Mouse (Mus musculus): Measurements from ENCODE around the gene Aifm1. TPM values are rescaled to one million over a fixed set of nuclear protein-coding genes. Genes with fewer than 3 reads are reported as not detected.
"Not testable (repeated sequence)": the region's sequence is repeated elsewhere in the genome, so short reads cannot be mapped to it uniquely, and the experiment has no call there.

The Aifm1 gene
- polyA plus RNA-seq, 1 experiment from 2014 or later: 82.9 TPM

DNA sequence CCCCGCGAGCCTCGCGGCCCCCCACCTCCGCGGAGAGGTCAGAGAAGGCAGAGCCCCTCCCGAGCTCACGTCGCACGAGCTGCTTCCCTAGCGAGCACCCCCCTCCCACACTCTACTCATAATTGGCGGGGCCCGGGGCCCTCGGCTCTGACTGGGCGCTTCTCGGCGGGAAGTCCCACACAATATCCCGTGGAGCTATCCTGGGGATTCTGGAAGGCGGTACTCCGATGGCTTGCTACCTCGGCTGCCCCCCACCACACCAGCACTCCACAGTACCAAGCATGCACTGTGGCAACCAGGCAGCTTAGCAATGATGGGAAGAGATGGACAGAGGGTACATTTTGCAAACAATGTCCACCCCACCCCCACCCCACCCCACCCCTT, 58.9 kb downstream of the Aifm1 start:
- H3K27ac ChIP-seq (replicated peaks): no peak overlapping the region
- peaks cover 72% of the 10 kb centered on the region for H3K27me3 ChIP-seq (replicated peaks; ENCODE audit: low read depth, poor library complexity, severe bottlenecking)
- H3K4me1 ChIP-seq: peaks cover 25% of the 10 kb centered on the region
- DNase-seq (ENCODE audit: low spot score): no peak
- no peaks in the 10 kb centered on the region for H3K36me3 ChIP-seq (replicated peaks)
- H3K9me3 ChIP-seq: peaks cover 2% of the 10 kb centered on the region; the same call in 1 of the 2 replicates
- peak overlapping the region; percentile 55 for H3K4me3 ChIP-seq
- WGBS: 14% methylated on average over 21 of the region's 21 CpGs

DNA sequence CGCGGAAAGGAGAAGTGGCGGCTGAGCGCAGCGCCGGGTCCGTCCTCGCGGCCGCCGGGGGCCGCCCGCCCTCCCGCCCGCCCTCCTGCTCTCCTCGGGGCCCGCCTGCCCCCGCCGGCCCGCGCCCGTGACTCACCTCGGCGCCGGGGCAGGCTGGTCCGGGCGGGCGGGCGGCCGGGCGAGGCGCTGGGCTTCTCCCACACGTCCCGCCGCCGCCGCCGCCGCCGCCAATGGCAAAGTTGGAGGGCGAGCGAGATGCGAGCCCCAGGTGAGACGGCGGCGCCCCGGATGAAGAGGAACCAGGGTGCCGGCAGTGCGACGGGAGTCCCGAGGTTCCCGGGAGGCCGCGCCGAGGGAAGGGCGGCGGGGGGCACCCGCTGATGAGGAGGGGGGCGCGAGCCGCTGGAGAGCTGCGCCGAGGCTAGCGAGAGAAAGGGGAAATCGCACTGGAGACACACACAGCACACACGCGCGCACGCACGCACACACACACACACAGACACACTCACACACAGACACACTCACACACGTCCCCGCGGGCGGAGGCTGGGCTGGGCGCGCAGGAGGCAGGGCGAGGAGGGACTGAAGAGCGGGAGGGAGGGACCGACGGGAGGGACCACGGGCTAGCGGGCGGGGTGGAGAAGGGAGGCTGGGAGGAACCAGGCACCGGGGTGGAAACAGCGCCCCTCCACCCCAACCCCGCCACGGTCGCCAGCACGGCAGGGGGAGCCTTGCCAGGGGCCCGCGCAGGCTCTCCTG, 59.4 kb downstream of the Aifm1 start:
- Histone ChIP-seq H3K9me3 (peaks cover 2% of the 10 kb centered on the region; the same call in 1 of the 2 replicates), H3K27me3 (replicated peaks; ENCODE audit: low read depth, poor library complexity, severe bottlenecking) (peaks cover 72% of the 10 kb centered on the region), H3K4me3 (peak overlapping the region; percentile 55), H3K36me3 (replicated peaks) (no peaks in the 10 kb centered on the region), H3K4me1 (peaks cover 25% of the 10 kb centered on the region), H3K27ac (replicated peaks) (peak overlapping the region; percentile 66)
- 30% methylated on average over 79 of the region's 91 CpGs for WGBS
- DNase-seq (ENCODE audit: low spot score): peak; percentile 55

DNA sequence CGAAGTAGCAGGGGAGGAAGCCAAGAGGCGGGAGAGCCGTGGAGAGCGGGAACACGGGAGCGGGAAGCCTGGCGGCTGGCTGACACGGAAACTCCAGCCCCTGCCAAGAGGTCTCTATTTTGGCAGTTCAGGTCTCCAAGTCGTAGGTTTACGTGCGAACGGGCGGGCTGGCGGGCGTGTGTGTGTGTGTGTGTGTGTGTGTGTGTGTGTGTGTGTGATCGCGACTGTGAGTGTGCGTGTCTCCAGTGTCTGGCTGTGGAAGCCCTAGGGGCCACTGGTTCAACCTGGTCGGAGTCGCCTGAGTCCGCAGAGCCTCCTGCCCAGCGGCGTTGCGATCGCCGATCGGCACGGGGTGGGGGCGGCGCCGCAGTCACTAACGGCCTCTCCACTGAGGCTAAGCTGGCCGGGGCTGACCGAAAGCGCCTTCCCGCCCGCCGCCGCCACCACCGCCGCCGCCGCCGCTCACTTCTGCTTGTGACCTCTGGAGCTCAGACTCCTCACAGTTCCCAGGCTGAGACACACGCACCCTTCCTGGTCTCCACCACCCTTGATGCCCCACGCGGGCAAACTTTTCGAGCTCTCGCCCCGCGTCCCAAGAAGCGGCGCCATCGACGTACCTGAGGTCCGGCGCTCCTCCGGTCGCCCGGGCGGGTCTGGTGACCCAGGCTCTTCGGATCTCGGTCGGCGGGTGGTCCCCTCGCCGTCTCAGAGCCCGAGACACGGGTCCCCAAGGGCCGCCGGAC, 60.3 kb downstream of the Aifm1 start:
- WGBS: 21% methylated on average over 71 of the region's 71 CpGs
- H3K27ac ChIP-seq (replicated peaks): peak overlapping the region; percentile 66; the same call in 1 of the 2 replicates
- H3K36me3 ChIP-seq (replicated peaks): no peaks in the 10 kb centered on the region
- DNase-seq (ENCODE audit: low spot score): peak; percentile 43
- H3K4me3 ChIP-seq: peak overlapping the region; percentile 55
- peaks cover 2% of the 10 kb centered on the region; the same call in 1 of the 2 replicates for H3K9me3 ChIP-seq
- peaks cover 25% of the 10 kb centered on the region for H3K4me1 ChIP-seq
- peaks cover 72% of the 10 kb centered on the region for H3K27me3 ChIP-seq (replicated peaks; ENCODE audit: low read depth, poor library complexity, severe bottlenecking)

DNA sequence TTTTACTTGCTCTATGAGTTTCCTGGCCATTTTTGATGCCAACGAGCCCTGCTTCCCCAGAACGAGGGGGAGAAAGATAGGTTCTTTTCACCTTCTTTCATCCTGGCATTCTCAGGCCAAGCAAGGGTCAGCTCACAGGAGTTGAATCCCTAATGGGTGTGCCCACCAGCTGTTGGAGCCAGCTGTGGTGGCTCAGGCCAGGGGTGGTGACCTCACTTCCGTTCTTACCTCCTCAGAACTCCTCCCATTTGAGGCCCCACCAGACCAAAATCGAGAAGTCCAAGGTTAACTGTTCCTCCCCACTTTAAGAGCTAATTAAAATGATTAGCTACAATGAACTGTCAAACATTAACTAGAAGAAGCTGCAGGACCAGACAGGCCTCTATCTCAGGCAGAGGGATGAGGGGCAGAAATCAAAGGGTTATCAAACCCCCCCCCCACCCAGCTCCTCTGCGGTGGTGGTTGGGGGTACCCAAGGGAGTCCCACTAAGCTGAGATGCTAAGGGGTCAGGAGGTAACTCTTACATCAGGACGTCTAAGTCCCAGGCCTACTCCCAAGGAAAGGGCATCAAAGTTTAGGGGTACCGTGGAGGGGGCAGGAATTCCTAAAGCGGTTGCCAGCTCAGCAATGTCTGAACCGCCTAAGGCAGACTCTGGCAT, 61.0 kb downstream of the Aifm1 start:
- H3K27me3 ChIP-seq (replicated peaks; ENCODE audit: low read depth, poor library complexity, severe bottlenecking): peaks cover 72% of the 10 kb centered on the region
- H3K4me3 ChIP-seq: peak overlapping the region; percentile 55
- H3K4me1 ChIP-seq: peaks cover 25% of the 10 kb centered on the region
- H3K27ac ChIP-seq (replicated peaks): no peak overlapping the region
- 29% methylated on average over 9 of the region's 9 CpGs for WGBS
- DNase-seq (ENCODE audit: low spot score): no peak
- H3K36me3 ChIP-seq (replicated peaks): no peaks in the 10 kb centered on the region
- peaks cover 2% of the 10 kb centered on the region; the same call in 1 of the 2 replicates for H3K9me3 ChIP-seq

DNA sequence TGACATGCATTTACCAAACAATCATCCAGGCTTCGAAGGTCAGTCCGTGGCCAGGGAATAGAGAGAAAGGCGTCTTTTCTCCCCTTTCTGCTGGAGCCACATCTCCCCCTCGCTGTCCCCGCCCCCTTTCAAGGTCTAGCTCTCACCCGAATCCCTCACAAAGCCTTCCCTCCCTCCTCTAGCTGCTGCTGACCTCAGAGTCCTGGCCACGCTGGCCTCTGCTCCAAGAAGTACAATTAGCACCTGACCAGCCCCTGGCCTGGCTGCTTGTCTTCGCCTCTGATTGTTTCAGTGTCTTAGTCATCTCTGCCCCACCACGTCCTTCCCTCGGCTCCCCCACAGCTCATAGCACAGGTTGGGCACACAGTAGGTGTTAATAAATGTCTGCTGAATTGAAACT, 63.7 kb downstream of the Aifm1 start:
- Histone ChIP-seq H3K27ac (replicated peaks) (no peak overlapping the region), H3K4me1 (peaks cover 25% of the 10 kb centered on the region), H3K36me3 (replicated peaks) (no peaks in the 10 kb centered on the region), H3K9me3 (peaks cover 2% of the 10 kb centered on the region; the same call in 1 of the 2 replicates), H3K4me3 (no peak overlapping the region), H3K27me3 (replicated peaks; ENCODE audit: low read depth, poor library complexity, severe bottlenecking) (peaks cover 46% of the 10 kb centered on the region)
- WGBS: 17% methylated on average over 10 of the region's 10 CpGs
- no peak for DNase-seq (ENCODE audit: low spot score)

DNA sequence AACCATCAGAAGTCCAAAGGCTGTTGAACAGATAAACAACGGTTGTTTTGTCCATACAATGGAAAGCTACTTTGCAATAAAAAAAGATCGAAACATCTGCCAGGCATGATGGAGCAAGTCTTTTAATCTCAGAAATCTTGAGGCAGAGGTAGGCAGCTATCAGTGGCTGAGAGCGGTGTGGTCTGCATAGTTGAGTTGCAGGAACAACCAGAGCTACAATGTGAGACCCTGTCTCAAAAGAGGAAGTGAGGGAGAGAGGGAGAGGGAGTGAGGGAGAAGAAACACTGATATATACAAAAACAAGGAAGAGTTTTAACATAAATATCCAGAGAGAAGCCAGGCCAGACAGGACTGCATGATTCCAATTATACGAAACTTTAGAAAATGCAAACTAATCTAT, 68.7 kb downstream of the Aifm1 start:
- Histone ChIP-seq H3K4me1 (peaks cover 2% of the 10 kb centered on the region; the same call in 1 of the 2 replicates), H3K9me3 (no peaks in the 10 kb centered on the region), H3K4me3 (no peak overlapping the region), H3K27ac (replicated peaks) (no peak overlapping the region), H3K36me3 (replicated peaks) (no peaks in the 10 kb centered on the region), H3K27me3 (replicated peaks; ENCODE audit: low read depth, poor library complexity, severe bottlenecking) (0 out of 2 replicates have a peak, but pooled peaks cover under 1% of the 10 kb centered on the region)
- no peak for DNase-seq (ENCODE audit: low spot score)
- 90% methylated on average over 4 of the region's 4 CpGs for WGBS

DNA sequence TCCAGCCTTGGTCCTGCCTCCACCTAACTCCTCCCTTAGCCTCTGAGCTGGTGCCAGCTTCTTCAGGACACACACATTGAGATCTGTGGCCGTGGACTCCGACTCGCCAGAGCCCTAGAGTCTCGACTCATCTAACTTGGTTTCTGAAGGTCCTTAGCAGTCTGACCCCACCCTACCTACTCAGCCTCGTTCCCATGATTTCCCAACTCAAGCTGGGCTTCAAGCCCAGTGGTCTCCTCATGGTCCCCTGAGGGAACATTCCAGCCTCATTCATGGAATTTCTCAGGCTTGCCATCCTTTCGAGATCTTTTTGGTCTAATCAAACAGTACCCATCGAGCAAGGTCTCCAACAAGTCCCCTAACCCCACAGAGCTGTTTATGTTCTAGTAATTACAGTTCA, 71.4 kb downstream of the Aifm1 start:
- Histone ChIP-seq H3K27ac (replicated peaks) (no peak overlapping the region), H3K27me3 (replicated peaks; ENCODE audit: low read depth, poor library complexity, severe bottlenecking) (no peaks in the 10 kb centered on the region), H3K4me3 (no peak overlapping the region), H3K4me1 (0 out of 2 replicates have a peak, but pooled peaks cover 6% of the 10 kb centered on the region), H3K36me3 (replicated peaks) (no peaks in the 10 kb centered on the region), H3K9me3 (no peaks in the 10 kb centered on the region)
- 81% methylated on average over 7 of the region's 7 CpGs for WGBS
- DNase-seq (ENCODE audit: low spot score): no peak

DNA sequence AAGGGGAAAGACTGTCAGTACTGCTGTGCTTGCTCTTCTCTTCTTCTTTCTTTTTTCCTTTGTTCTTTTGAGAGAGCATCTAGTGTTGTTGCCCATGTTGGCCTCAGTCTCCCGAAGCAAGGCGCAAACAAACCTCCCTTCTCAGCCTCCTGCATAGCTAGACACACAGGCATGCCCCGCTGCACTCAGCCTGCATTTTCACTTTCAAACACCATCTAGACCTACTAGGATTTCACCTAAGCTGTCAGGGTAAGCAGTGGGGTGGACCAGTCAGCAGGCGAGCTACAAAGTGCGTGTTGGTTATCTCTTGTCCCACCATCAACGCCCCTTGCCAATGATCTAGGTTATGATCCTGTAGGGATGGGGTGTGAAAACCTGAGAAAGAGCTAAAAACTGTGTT, 71.8 kb downstream of the Aifm1 start:
- H3K4me3 ChIP-seq: no peak overlapping the region
- DNase-seq (ENCODE audit: low spot score): no peak
- H3K4me1 ChIP-seq: 0 out of 2 replicates have a peak, but pooled peaks cover 6% of the 10 kb centered on the region
- H3K36me3 ChIP-seq (replicated peaks): no peaks in the 10 kb centered on the region
- WGBS: 89% methylated on average over 6 of the region's 6 CpGs
- no peaks in the 10 kb centered on the region for H3K9me3 ChIP-seq
- H3K27ac ChIP-seq (replicated peaks): no peak overlapping the region
- H3K27me3 ChIP-seq (replicated peaks; ENCODE audit: low read depth, poor library complexity, severe bottlenecking): no peaks in the 10 kb centered on the region

DNA sequence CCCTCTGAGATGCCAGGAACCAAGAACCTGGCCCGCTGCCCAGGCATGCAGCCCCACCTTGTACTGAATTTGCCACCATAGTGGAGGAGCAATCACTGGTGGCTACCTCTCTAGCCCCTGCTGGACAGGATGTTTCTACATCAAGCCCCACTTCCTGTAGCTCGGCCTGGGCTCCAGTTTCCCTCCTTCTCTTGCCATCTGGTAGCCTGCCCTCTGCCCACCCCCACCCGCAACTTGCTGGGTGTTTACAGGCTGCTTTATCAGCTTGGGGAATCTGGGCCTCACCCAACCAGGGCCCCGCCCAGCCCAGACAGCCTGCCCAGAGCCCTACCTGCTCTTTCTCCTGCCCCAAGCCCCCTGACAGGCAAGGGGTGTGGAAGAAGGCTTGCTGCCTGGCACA, 74.3 kb downstream of the Aifm1 start:
- H3K27ac ChIP-seq (replicated peaks): no peak overlapping the region
- H3K36me3 ChIP-seq (replicated peaks): no peaks in the 10 kb centered on the region
- no peaks in the 10 kb centered on the region for H3K9me3 ChIP-seq
- 65% methylated on average over 4 of the region's 4 CpGs for WGBS
- no peaks in the 10 kb centered on the region for H3K27me3 ChIP-seq (replicated peaks; ENCODE audit: low read depth, poor library complexity, severe bottlenecking)
- no peak overlapping the region for H3K4me3 ChIP-seq
- DNase-seq (ENCODE audit: low spot score): no peak
- 0 out of 2 replicates have a peak, but pooled peaks cover 6% of the 10 kb centered on the region for H3K4me1 ChIP-seq

DNA sequence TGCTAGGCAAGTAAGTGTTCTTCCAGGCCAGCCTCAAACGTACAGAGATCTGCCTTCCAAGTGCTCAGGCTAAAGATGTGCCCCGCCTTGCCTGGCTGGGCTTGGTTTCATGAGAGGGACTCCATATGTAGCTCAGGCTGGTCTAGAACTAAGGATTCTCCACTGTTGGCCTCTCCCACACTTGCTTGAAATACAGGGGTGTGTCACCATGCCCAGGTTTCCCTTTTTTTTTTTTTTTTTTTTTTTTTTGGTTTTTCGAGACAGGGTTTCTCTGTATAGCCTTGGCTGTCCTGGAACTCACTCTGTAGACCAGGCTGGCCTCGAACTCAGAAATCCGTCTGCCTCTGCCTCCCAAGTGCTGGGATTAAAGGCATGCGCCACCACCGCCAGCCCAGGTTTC, 77.3 kb downstream of the Aifm1 start:
- H3K9me3 ChIP-seq; H3K36me3 ChIP-seq (replicated peaks); DNase-seq (ENCODE audit: low spot score); H3K27me3 ChIP-seq (replicated peaks; ENCODE audit: low read depth, poor library complexity, severe bottlenecking); H3K27ac ChIP-seq (replicated peaks); H3K4me3 ChIP-seq: not testable (repeated sequence)
- WGBS: 91% methylated on average over 7 of the region's 7 CpGs
- peaks cover 14% of the 10 kb centered on the region for H3K4me1 ChIP-seq

DNA sequence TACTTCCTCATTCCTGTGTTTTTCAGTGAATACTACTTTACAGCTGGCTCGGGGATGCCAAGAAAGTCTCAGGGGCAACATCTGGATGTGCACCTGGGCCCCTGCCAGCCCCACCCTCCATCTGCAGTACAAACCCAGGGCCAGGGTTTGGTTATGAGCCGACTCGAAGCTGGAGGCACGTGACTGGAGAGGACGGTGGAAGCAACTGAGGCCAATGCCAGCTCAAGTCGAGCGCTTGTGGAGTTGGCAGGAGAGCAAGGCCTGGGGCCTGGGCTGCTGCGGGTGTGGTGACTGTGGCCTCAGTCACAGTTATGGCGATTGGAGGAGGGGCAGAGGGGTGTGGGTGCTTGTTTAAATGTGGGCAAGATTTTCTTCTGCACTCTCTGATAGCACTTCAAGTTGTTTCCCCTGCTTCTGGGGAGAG, 77.9 kb downstream of the Aifm1 start:
- DNase-seq (ENCODE audit: low spot score): no peak

DNA sequence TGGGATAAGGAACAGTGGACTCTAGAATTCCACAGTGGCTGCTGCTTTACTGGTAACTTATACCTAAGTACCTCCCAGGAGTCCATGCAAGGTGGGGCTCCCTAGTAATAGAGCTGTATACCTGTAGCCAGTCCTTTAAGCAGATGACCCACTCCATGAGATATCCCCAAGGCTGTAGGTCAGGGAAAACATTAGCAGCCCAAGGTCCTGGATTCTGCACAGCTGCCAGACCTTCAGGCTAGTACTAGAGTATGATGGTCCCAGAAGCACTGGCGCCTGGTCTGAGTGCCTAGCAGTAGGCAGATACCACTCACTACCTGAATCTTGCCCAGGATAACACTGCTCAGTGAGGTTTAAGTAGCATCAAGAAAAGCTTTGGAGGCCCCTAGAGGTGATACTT, 79.1 kb downstream of the Aifm1 start:
- Histone ChIP-seq H3K27me3 (replicated peaks; ENCODE audit: low read depth, poor library complexity, severe bottlenecking) (peaks cover 6% of the 10 kb centered on the region), H3K4me3 (no peak overlapping the region), H3K27ac (replicated peaks) (no peak overlapping the region), H3K9me3 (no peaks in the 10 kb centered on the region), H3K36me3 (replicated peaks) (no peaks in the 10 kb centered on the region), H3K4me1 (peaks cover 13% of the 10 kb centered on the region)
- 90% methylated on average over 1 of the region's 1 CpGs for WGBS
- no peak for DNase-seq (ENCODE audit: low spot score)

More for the DNA sequence above, 77.9 kb downstream of the Aifm1 start:
- no peak overlapping the region for H3K27ac ChIP-seq (replicated peaks)
- no peaks in the 10 kb centered on the region for H3K9me3 ChIP-seq
- peaks cover 6% of the 10 kb centered on the region for H3K27me3 ChIP-seq (replicated peaks; ENCODE audit: low read depth, poor library complexity, severe bottlenecking)
- H3K4me1 ChIP-seq: peaks cover 14% of the 10 kb centered on the region
- H3K36me3 ChIP-seq (replicated peaks): no peaks in the 10 kb centered on the region
- H3K4me3 ChIP-seq: no peak overlapping the region
- 75% methylated on average over 9 of the region's 9 CpGs for WGBS
